Mouse (Mus musculus): ENCODE measurements at regions not wholly inside any gene's neighbourhood (a gene's known extent, or its start where the extent isn't known, plus 50 kb on each side); places are given as distances from the start of the nearest gene placed in this dataset.
A peak's percentile ranks its signal among the peaks of the same experiment; 100 is the strongest.

DNA sequence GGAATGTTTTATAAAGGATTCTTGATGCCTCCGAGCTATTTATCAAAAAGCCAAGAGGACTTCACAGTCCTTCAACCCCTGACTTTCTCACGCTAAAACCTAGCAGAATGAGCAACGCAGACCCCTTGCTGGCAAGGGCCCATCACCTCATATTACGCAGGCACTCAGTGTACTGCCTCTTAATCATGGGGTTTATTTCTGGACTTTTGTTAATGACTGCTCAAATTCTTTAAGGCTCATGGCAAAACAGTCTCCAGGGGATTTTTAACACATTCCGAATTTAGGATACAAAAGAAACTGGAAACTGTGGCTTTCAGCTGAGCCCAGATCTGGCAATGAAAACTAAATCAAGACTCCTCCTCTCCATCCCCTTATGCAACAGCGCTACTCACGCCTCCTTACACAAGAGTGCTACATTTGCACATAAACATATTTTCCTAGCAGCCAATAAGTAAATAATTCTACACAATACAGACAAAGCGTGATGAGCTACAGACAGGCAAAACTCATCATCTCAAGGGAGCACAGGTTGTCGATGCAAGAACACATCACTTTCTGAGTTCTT lies 492.0 kb upstream of the Id4 start:
- DNase-seq = no peak

DNA sequence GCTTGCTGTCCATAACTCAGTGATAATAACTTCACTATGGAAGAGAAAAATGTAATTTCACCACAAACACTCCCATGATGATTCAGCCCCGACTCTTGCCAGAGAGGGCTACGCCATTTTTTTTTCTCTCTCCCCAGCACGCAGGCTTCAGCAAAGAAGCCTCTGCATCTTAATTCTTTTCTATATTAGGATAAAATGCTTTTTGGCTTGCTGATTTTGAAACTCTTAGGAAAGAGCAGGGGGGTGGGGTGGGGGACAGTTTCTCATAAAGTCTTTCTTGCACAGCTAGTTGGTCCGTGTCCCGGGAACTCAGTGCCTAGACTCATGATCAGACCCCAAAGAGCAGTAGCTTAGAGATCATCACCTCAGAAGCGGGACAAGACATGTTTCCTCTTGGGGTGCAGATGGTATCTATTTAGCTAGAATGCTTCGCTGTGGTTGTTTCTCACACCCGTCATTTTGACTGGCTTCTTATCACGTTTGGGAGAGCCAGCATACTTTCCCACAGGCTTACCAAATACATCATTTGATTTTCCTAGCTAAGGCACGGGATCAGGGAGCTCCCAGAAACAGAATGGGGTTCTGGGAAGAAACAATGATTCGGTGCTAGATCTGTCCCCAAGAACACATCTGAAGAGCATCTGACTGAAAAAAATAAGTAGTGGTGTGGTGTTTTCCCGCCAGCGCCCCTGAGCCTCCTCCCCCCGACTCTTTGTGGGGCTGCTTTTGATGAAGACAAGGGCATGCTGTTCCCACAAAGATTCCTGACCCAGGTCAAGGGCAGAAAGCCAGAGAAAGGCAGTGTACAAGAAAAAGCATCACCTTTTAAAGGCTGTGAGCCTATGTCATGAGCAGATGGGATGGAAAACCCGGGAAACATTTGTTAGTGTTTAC lies 483.6 kb upstream of the Id4 start:
- peak; percentile 26 for DNase-seq

DNA sequence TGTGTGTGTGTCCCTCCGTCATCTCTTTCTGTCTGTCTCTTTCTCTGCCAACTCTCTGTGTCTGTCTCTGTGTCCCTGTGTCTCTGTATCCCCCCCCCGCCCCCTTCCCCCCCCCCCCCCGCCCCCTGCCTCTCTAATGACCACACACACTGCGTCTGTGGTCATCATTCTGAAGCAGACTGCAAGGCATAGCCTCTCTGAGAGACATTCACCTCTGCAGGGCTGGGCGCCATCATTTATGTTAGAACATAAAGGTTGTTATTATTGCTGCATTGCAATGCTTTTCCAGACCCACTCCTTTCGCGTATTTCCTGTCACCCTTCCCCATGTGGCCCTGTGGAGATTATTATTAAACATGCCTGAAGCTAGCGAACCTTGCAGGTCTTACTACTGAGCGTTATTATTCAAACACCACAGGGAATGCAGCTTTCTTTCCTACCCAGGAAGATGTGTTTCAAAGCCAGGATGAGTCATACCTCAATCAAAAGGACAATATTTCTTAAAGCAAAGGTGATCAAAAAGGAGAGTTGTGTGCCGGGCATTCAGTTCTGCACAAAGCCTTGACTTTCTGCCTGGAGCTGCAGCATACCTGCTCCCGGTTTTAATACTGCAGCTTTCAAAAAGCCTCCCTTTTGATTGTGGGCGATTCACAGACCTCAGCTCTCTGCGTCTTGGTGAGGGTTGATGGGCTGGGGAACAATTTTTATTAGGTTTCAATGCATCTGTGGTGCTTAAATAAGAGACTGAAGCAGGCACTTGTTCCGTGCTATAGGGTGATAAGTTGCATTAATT lies 482.6 kb upstream of the Id4 start:
- no peak for DNase-seq

DNA sequence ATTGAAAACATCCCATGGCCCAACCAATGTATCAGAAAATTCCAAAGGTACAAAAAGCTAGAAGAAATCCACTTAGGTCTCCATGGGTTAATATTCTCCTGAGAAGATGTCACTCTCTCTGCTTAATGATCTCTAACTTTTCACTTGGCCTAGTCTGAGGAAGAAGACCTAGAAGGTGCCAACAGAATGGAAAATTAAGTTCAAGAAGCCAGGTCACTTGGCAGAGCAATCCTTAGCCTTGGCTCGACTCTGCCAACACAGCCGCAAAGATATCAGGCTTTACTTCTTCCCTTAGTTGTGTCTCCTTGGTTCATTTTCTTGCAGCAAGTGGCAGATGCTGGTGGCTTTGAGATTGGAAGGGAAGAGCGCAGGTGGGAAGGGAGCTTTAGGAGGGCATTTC lies 476.6 kb upstream of the Id4 start:
- DNase-seq = no peak

DNA sequence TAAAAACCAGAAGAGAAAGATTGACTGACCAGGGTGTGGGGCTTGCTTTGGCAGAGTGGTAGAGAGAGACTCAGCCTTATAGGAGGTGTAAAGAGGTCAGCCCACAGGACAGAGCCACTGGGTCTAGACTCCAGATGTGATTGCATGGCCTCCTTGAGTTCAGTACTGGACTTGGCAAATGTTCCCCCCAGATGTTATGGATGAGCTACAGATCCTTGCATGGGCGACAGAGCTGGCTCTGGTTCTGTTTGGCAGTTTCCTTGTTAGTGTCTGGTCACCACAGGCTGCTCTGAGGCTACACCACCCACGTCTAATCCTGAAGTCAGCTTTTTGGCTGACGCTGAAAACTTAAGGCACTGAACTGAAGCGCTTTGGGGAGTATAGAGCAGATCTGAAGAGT lies 463.2 kb upstream of the Id4 start:
- peak; percentile 9 for DNase-seq

DNA sequence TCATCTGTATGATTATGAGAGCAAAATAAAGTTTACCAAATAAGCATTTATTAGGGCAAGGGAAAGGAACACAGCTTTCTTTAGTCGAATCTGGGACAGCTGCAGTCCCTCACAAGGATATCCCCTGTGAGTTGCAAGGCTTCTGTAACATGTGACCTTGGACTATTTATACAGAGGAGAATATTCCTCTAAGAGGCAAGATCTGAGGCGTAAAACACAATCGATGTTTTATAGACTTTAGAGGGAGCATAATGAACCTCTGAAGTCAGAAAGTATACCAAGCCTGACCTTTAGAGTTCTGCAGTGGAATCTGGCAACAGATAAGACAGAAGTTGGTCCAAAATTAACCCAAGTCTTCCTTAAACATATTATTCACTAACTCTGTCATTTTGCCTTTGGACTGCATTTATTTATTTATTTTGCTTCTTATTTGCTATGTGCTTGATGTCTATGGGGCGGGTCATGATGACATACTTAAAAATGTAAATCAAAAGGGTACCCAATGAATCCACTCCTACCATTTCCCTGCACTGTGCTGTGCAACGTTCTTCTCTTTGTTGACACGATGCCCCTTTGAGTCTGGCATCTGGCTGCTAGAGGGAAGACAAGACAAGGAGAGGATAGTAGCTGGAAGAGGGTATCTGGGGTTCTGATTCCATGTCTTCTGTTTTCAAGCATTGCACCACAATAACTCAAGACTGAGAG lies 449.2 kb upstream of the Id4 start:
- no peak for DNase-seq

DNA sequence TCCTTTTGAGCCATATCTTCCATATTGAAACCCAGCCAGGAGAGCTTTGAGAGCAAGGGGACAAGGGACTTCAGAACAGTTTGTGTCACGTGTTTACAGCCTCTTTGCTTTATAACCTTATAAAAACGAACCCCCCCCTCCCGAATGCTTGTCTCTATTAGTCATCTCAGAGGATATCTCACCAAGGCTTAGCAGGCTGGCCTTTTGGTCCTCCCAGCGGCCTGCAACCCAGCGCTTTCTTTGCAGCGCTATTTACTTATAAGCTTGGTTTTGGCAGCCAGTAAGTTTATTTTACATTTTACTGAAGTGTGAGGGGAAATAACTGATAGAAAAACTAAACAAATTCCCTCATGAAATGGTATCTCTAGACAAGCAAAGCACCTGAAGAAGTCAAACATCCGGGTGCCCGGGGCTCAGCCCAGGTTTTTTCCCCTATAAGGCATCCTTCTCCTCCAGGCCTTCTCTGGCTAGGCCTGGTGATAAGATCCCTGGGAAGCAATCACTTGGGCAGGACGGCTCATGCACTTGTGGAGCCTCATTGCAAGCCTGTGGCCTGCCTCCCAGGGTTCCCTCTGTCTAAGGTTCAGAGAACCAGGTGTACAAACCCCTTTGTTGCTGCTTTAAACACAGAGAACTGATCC lies 442.0 kb upstream of the Id4 start:
- DNase-seq = peak; percentile 47

DNA sequence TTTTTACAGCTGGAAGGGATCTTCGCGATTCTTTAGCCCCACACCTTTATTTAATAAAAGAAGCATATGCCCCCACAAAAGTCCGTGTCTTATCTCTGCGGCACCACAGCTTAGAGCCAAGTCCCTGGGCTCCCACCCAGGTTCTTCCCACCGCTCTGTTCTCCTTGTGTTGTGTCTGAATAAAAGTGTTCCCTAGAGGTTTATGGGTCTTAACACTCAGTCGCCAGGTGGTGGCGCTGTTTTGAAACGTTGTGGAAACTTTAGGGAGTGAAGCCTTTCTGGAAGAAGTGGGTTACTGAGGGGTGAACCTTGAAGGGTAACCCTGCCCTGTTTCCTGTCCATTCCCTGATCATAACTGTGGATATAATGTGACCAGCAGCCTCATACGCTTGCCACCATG lies 424.5 kb upstream of the Id4 start:
- peak; percentile 11 for DNase-seq

DNA sequence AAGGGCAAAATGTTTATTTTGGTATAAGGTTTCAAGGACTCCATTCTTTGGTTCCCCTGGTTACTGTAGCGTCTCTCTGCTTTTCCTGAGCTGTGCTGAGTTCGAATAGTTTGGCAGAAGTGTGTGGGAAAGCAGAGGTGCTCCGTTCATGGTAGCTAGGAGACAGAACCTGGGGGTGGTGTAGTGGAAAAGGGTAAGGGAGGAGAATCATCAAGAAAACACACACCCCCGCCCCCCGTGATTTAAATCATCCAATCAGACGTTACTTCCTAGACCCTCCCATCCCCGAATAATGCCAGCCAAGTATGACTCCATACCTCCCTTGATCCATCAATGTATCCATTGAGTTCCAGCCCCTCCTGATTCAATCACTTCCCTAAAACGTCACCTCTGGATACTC lies 418.6 kb upstream of the Id4 start:
- no peak for DNase-seq

DNA sequence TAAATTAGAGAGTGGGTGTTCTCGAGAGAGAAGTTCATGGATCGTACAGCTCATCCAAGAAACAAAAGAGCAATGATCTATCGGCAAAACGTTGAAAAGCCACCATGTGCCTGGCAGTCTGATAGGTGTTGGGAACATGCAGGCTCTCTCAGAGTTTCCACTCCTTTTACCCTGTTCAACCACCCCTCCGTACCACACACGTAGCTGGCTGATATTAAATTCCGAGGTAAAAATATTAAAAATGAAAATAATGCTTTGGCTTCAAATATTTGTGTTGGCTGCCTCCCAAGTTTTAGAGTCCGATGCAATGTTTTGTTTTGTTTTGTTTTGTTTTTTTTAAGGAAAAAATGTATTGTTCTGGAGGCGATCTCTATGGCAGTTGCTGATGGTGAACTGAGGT lies 418.0 kb upstream of the Id4 start:
- no peak for DNase-seq

DNA sequence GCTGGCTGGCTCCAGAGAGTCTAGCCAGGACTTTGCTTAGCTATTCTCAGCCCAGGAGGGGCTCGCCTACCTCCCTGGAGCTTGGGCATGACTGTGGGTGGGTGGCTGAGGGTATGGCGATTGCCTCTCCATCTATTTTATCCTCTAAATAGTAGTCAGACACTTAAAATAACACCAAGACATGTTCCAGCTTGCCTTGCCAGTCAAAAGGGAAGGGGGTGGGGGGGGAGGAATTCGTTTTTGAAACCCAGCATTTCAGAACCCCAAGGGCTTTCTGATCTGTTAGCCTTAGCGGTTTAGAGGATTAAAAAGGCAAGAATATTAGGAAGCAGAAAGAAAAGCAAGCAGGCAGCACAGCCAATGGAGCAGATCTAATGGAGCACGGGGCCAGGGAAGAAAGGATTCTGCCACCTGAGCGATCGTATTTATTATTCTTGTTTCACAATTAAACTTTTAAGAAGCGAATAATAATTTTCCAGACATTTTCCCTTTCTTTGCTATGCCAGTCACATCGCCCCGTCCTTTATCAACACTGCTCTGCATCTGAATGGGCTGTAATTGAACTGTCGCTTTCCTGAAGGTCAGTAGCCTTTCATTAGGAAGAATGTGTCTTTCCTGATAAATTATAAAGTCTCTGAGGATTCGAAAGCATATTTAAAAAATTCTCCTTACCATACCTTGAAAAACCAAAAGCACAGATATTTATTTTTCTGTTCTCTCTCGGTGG lies 417.3 kb upstream of the Id4 start:
- no peak for DNase-seq

DNA sequence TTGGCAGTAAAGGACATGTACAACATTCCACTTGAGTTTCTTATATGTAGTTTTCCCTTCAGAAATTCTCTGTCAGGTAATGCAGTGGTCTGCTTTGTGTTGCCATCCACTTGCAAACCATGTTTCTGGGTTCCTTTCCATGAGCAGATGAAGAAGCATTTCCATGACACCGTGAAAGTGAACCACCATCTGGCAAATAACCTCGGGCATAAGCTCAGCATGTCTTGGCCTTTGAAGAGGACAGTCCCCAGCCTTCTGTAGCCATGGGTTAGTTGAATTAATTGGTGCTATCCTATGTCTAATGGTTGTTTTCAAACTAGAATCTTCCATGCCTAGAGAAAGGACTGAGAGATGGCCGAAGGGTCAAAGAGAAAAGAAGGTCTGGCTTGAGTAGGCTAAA lies 414.3 kb upstream of the Id4 start:
- DNase-seq = no peak

DNA sequence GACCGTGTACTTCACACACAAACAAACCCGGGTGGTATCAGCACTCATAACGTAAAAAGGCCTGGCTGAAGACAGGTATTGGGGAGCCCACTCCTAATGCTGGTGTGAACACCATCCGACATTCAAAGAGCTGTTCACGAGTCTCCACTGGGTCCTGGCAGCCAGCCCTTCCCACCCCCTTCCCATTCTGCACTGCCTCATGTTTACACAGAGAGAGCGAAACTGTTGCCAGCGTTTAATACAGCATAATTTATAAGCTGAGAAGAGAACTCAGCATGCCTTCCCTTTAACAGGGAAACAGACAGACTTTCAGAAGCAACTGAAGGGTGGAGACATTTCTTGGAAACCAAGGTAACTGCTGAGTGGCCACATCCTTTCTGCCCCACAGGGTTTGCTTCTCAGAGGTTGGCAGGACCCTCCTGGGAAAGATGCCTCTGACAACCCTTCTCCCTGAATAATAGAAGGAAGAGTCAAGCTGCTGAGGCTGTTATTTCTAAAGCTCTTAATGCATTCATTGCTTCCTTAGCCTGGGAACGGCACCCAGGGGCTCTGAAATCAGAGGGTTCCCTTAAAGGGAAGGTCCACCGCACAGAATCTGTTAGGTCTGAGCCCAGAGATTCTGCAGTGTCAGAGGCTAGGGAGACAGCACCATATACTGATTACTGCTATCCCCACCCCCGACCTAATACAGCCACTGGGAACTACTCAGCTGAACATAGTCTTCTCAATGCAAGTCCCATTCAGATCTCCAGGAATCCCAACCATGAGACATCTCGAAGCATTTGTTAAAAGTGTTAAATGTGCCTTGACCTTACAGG lies 412.4 kb upstream of the Id4 start:
- DNase-seq = peak; percentile 20

DNA sequence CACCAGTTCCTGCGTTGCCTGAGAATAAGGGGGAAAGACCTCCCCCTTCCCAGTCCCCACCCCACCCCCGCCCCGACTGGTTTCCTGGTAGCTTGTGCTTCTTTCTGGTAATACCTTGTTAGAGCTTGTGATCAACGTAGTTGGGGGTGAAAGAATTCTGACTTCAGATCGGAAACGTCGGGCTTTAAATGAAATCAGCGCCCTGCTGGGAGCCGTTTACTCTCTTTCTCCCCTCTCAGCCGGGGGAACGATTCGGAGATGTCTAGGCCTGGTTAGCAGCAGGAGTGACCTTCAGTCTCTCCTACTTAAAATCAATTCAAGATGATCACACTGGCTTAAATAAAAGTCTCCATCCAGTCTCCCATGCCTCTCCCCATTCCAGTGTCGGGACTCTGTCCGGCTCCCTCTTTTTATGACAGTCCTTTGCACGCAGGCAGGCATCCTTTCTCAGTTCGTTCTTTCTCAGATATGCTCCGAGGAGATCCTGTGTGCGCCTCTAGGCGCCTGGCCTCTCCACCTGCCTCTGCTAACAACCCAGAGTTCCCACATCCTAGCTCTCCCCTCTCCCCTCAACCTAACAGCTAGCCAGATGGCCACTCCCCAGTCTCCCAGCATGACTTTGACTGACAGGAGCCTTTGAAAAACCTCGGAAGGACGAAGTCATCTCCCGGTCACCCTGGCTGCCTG lies 405.5 kb upstream of the Id4 start:
- no peak for DNase-seq

DNA sequence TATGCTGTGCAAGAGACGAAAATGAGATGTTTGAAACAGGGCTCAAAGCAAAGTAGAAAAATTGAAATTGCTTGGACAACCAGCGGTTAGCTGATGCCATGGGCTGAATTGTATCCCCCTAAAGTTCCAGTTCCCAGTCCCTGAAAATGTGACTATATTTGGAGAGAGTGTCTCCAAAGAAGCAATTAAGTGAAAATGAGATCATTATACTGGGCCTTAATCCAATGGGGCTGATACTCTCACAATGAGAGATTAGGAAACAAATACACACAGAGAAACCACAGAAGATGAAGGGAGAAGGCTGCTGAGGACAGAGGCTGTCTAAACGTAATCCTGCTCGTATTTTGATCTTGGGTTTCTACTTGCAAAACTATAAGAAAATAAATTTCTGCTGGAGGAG lies 402.1 kb upstream of the Id4 start:
- no peak for DNase-seq

DNA sequence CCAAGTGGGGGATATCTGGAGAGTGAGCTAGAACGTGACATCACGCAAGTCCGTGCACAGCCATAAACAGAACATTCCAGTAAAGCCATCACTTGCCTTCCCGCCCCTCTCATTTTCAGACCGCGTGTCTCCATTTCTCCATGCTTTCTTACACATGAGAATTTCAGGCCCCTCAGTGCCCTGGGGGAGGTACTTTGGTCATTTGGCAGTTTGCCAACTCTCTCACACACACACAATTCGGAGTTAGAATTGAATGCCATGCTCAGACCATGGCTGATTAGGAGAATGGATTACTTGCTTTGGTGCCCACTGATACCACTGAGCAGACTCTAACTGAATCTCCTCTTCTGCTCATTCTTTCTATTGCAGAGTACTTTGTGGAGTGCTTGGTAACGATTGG lies 400.7 kb upstream of the Id4 start:
- DNase-seq = no peak

DNA sequence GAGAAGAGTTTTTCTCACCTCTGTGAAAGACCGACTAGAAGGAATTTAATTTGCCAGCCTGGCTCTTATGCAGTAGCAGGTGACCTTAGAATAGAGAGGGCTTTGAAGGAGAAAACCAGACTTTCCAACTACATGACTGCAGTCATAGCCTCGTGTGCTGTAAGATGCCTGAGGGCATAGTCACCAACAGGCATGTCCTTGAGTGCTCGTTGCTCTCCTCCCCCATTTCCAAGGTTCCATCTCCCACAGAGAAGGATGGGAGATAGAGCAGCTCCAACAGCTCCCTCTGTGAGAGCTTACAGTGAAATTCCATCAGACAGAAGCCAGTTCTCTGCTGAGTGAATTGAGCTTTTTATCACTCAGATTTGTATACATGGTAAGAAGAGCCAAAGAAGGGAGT lies 398.1 kb upstream of the Id4 start:
- DNase-seq = no peak

DNA sequence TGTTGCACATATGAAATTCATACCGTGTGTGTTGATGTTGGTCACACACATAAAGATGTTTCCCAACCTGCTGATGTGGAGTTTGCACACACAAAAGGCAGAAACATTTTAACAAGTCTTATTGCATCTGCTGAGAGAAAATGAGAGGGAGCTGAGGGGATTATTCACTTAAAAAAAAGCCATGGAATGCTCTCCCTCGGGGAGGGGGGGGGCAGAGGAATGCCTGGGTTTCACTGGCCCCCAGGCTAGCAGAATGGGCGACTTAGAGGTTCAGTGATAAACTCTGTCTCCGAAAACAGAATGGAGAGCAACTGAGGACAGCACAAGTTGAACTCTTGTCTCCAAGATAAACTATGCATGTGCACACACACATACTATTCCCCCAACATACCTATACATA lies 392.4 kb upstream of the Id4 start:
- no peak for DNase-seq

DNA sequence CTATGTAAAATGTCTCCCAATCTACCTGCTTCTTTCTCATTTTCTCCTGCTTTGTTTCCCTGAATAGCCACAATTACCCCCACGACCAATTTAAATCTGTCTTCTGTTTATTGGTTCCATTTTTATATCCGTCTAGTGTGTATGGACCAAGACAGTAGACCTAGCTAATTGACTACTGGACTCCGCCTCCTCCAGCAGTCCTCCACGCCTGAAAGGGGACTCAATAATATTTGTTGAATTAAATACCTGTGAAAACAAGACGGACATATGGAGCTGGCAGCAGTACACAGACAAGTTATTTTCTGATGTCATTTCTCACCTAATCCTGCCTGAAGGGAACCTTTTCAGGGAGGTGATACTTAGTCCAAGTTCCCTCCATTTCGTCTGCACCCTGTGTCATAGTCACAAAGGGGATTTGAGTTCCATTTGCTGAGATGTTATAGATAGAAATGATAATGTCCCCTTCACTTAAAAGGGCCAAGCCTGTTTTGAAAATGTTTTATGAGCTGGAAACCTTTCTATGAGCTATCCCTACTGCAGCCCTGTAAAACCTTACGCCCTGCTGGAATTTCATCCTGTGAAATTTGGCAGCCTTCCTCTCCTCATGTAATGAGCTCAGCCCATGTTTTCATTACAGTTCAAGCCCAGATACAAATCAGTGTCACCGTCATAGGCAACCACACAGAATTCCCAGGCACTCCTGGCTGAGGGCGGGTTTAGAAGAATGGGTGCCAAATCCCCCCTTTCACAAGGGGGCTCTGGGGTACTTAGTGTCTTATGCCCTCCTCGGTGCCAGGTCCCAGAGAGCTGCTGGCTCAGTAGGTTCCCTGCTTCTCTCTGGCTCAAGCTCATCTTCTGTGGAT lies 391.1 kb upstream of the Id4 start:
- no peak for DNase-seq

DNA sequence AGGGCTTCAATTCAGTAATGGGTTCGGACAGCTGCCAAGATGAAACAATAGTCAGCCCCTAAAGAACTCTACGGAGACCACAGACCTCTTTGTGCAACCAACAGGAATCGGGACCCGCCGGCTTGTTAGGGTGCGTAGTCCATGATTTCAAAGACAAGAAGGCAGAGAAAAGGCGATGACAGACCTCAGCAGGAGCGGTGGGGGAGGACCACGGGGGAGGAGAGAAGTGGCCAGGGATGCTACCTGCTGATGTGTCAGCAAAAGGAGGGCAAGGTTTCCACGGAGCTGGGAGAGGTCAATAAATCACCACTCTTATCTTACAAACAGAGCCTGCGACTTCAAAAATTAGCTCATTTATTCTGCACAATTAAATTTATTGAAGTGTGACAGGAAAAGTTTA lies 388.4 kb upstream of the Id4 start:
- DNase-seq = no peak

Data from lung, postnatal 36 days (tissue).